Mouse (Mus musculus): ENCODE data around the gene Adcy2. TPM values are rescaled to one million over a fixed set of nuclear protein-coding genes. Genes with fewer than 3 reads are reported as not detected.

Adcy2 gene
- total and polyA plus RNA-seq, 2 experiments from 2014 or later: 16.8 to 50.9 TPM

DNA sequence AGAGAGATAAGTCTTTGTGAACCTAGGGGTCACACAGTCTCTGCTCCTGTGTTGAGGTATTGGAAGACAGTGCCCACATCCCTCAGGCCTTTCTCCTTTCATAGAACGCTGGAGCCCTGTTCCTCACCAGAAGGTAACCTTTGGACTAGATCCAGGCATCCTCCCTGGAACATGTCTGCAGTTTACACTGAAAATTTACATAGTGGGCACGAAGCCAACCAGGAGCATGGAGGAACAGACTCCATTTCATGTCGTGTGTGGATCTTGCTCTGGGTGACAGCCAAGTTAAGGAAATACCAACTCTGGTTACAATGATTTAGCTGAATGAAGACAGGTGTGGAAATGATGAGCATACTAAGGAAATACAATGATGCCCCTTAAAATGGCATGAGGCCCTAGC lies 2.7 kb downstream of the Adcy2 start:
- H3K4me2 ChIP-seq (ENCODE audit: low read depth, low read length, poor library complexity, severe bottlenecking): no peak overlapping the region; the same call in 1 of the 2 replicates
- DNase-seq (ENCODE audit: low spot score) (peak; percentile 60), ATAC-seq (ENCODE audit: low FRiP score) (no peak)
- TF ChIP-seq CTCF (IDR thresholded peaks at IDR 0.05): no peak
- H3K9me3 ChIP-seq (ENCODE audit: low read length): no peaks in the 10 kb centered on the region
- H3K4me3 ChIP-seq (ENCODE audit: low read depth, low read length): no peak overlapping the region
- H3K27me3 ChIP-seq (ENCODE audit: insufficient read depth, low read length): no peaks in the 10 kb centered on the region
- no peak overlapping the region for H3K27ac ChIP-seq (ENCODE audit: low read depth, low read length)
- no peak overlapping the region for H3K9ac ChIP-seq (replicated peaks; ENCODE audit: low read length, poor library complexity, severe bottlenecking)
- H3K4me1 ChIP-seq (ENCODE audit: insufficient read depth, low read length): peaks cover 5% of the 10 kb centered on the region
- no peaks in the 10 kb centered on the region for H3K36me3 ChIP-seq (ENCODE audit: insufficient read depth, low read length)
- WGBS: 66% methylated on average over 3 of the region's 3 CpGs

DNA sequence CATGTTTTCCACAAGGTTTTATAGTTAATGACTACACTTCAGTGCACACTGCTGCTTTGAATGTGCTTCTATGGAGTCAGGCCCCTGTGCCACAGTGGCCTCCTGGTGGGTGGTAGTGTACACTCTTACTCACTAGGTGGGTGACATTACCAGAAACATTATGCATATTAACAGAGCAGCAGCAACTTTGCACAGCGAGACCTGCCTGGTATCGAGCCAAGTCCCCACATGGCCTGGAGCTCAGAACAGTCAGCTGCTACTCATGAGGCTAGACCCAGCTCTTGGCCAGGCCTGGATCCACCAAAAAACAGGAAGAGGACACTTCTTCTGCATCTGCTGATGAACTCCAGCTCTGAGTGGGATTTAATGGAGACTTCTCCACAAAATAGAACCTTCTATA lies 13.6 kb downstream of the Adcy2 start:
- no peak for ATAC-seq (ENCODE audit: low FRiP score)

DNA sequence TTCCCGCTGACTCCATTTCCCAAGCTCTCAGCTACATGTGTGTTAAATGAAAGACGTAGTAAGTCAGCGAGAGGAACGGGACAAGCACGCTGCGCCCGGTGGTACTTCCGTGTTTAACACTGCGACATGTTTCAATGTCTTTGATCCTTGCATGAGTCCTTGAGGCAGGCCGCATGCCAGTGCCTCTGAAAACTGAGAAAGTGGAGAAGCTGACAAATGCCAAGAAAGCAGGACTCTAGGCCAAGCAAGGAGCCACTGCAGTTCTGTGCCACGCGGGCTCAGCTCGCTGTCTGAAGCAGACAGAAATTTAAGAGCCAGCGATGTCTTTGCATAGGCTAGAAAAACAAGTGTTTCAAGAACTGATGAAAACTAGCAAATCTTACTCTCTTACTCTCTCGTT lies 15.3 kb downstream of the Adcy2 start:
- H3K4me1 ChIP-seq (ENCODE audit: insufficient read depth, low read length): no peaks in the 10 kb centered on the region
- H3K27ac ChIP-seq (ENCODE audit: low read depth, low read length): no peak overlapping the region
- no peak overlapping the region for H3K9ac ChIP-seq (replicated peaks; ENCODE audit: low read length, poor library complexity, severe bottlenecking)
- H3K9me3 ChIP-seq (ENCODE audit: low read length): no peaks in the 10 kb centered on the region
- DNase-seq (ENCODE audit: low spot score) (no peak), ATAC-seq (ENCODE audit: low FRiP score) (no peak)
- 77% methylated on average over 15 of the region's 15 CpGs for WGBS
- no peaks in the 10 kb centered on the region for H3K36me3 ChIP-seq (ENCODE audit: insufficient read depth, low read length)
- no peaks in the 10 kb centered on the region for H3K27me3 ChIP-seq (ENCODE audit: insufficient read depth, low read length)
- no peak overlapping the region for H3K4me3 ChIP-seq (ENCODE audit: low read depth, low read length)
- TF ChIP-seq CTCF (IDR thresholded peaks at IDR 0.05): no peak
- no peak overlapping the region for H3K4me2 ChIP-seq (ENCODE audit: low read depth, low read length, poor library complexity, severe bottlenecking)

More for the DNA sequence above, 13.6 kb downstream of the Adcy2 start:
- Histone ChIP-seq H3K9ac (replicated peaks; ENCODE audit: low read length, poor library complexity, severe bottlenecking) (no peak overlapping the region), H3K4me3 (ENCODE audit: low read depth, low read length) (no peak overlapping the region), H3K4me2 (ENCODE audit: low read depth, low read length, poor library complexity, severe bottlenecking) (no peak overlapping the region), H3K4me1 (ENCODE audit: insufficient read depth, low read length) (no peaks in the 10 kb centered on the region), H3K9me3 (ENCODE audit: low read length) (no peaks in the 10 kb centered on the region), H3K36me3 (ENCODE audit: insufficient read depth, low read length) (no peaks in the 10 kb centered on the region), H3K27ac (ENCODE audit: low read depth, low read length) (no peak overlapping the region), H3K27me3 (ENCODE audit: insufficient read depth, low read length) (no peaks in the 10 kb centered on the region)
- no peak for TF ChIP-seq CTCF (IDR thresholded peaks at IDR 0.05)
- WGBS: 76% methylated on average over 2 of the region's 2 CpGs
- no peak for DNase-seq (ENCODE audit: low spot score)

DNA sequence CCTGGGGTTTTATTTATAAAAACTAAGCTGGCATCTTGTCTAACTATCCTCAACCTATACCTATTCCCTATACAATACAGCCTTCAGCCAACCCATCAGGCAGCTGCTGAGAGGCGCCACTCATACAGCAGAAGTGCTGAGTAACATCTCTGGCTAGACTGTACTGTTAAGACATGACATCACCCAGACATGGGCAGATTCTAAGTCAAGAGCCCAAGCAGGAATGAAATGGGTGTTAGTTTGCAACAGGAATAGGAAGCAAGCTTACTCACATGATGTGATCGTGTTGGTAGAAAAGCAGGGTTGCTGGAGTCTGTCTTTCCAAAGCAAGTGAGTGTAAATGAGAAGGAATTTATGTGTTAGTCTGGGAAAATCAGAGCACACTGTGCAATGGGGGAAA lies 18.3 kb downstream of the Adcy2 start:
- Histone ChIP-seq H3K4me2 (ENCODE audit: low read depth, low read length, poor library complexity, severe bottlenecking) (no peak overlapping the region), H3K9ac (replicated peaks; ENCODE audit: low read length, poor library complexity, severe bottlenecking) (no peak overlapping the region), H3K27ac (ENCODE audit: low read depth, low read length) (no peak overlapping the region), H3K36me3 (ENCODE audit: insufficient read depth, low read length) (no peaks in the 10 kb centered on the region), H3K27me3 (ENCODE audit: insufficient read depth, low read length) (no peaks in the 10 kb centered on the region), H3K4me3 (ENCODE audit: low read depth, low read length) (no peak overlapping the region), H3K4me1 (ENCODE audit: insufficient read depth, low read length) (no peaks in the 10 kb centered on the region), H3K9me3 (ENCODE audit: low read length) (no peaks in the 10 kb centered on the region)
- ATAC-seq (ENCODE audit: low FRiP score): no peak
- no peak for TF ChIP-seq CTCF (IDR thresholded peaks at IDR 0.05)
- 95% methylated on average over 2 of the region's 2 CpGs for WGBS
- DNase-seq (ENCODE audit: low spot score): no peak

DNA sequence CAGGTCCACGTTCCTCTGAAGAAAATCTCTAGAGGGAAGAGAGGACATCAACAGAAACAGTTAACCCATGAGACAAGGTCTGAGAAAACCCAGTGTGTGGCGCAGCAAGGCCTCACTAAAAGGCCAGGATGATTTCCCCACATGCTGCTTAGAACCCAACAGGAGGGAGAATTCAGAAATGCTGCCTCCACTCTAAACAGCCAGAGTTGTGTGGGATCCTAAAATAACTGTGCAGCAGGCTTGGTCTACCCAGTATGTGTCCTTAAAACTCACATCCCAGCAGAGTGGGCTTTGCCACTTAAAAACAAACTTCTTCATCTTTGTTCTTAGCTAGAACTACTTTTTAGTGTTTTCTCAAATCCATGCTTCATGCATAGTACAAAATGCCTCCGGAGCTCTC lies 26.2 kb downstream of the Adcy2 start:
- WGBS: 63% methylated on average over 3 of the region's 3 CpGs
- no peaks in the 10 kb centered on the region for H3K9me3 ChIP-seq (ENCODE audit: low read length)
- no peak overlapping the region for H3K9ac ChIP-seq (replicated peaks; ENCODE audit: low read length, poor library complexity, severe bottlenecking)
- H3K36me3 ChIP-seq (ENCODE audit: insufficient read depth, low read length): no peaks in the 10 kb centered on the region
- no peaks in the 10 kb centered on the region for H3K27me3 ChIP-seq (ENCODE audit: insufficient read depth, low read length)
- H3K4me3 ChIP-seq (ENCODE audit: low read depth, low read length): no peak overlapping the region
- no peaks in the 10 kb centered on the region for H3K4me1 ChIP-seq (ENCODE audit: insufficient read depth, low read length)
- H3K4me2 ChIP-seq (ENCODE audit: low read depth, low read length, poor library complexity, severe bottlenecking): no peak overlapping the region
- H3K27ac ChIP-seq (ENCODE audit: low read depth, low read length): no peak overlapping the region
- ATAC-seq (ENCODE audit: low FRiP score): no peak
- TF ChIP-seq CTCF (IDR thresholded peaks at IDR 0.05): no peak
- no peak for DNase-seq (ENCODE audit: low spot score)

DNA sequence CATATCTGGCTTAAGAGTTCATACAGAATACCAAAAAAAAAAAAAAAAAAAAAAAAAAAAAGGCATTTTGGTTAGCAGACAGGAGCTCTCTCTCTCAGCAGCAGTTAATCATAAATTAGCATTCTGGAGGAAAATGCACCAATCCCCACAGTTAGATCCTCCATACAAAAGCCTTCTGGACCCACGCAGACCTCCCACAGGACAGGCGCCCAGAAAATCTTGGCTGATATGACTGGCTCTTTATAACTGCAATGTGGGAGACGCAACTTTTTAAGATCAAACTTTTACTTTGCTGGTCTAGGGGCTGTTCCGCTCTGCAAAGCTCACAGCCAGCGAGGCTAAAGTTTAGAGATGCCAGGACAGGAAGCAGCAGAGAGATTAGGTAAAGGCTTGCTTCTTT lies 37.8 kb downstream of the Adcy2 start:
- DNase-seq (ENCODE audit: low spot score): peak; percentile 9
- WGBS: 59% methylated on average over 5 of the region's 5 CpGs
- no peak for TF ChIP-seq CTCF (IDR thresholded peaks at IDR 0.05)

More for the DNA sequence above, 37.8 kb downstream of the Adcy2 start:
- Histone ChIP-seq H3K27ac (ENCODE audit: low read depth, low read length) (no peak overlapping the region), H3K4me3 (ENCODE audit: low read depth, low read length) (no peak overlapping the region), H3K9me3 (ENCODE audit: low read length) (no peaks in the 10 kb centered on the region), H3K9ac (replicated peaks; ENCODE audit: low read length, poor library complexity, severe bottlenecking) (no peak overlapping the region), H3K27me3 (ENCODE audit: insufficient read depth, low read length) (no peaks in the 10 kb centered on the region), H3K4me2 (ENCODE audit: low read depth, low read length, poor library complexity, severe bottlenecking) (no peak overlapping the region), H3K36me3 (ENCODE audit: insufficient read depth, low read length) (no peaks in the 10 kb centered on the region), H3K4me1 (ENCODE audit: insufficient read depth, low read length) (no peaks in the 10 kb centered on the region)
- no peak for ATAC-seq (ENCODE audit: low FRiP score)
